Mouse (Mus musculus) megakaryocyte-erythroid progenitor cell, adult 5-6 weeks (primary cell): ENCODE data around the gene Sp2. TPM values are rescaled to one million over a fixed set of nuclear protein-coding genes. Genes with fewer than 3 reads are reported as not detected.

Experiments
- ATAC-seq: replicated peaks from 2 replicates; pipeline ENCODE4 v1.8.0; 2016; ENCODE audit warnings: mild to moderate bottlenecking, inconsistent platforms; ENCODE audit not compliant: severe bottlenecking, poor library complexity, low FRiP score, low TSS enrichment
- total RNA-seq, 2 experiments: library from RNA; stranded (forward) in 1 of 2; stranded (reverse) in 1 of 2; fragments of 200-1000, 215-1000 nt in 1 of 2; fragments of >200 nt in 1 of 2; fragmentation: Nextera tagmentation in 1 of 2; gene quantifications; 2 replicates each; pipeline ENCODE4 v1.2.3; 2014 to 2017

Gene Sp2
- total RNA-seq, 2 experiments from 2014 or later: 4.8 to 16.1 TPM

GRCm38 (mm10) chr11:96925469-96926148 lies 57.1 kb downstream of the Sp2 start:
- ATAC-seq: no peak

- peak; percentile 51 for ATAC-seq
Measured at GRCm38 (mm10) chr11:96924861-96925260, 57.9 kb downstream of the Sp2 start.

- no peak for ATAC-seq
Measured at GRCm38 (mm10) chr11:96919003-96919402, 63.8 kb downstream of the Sp2 start.

- ATAC-seq: peak; percentile 42
Measured at GRCm38 (mm10) chr11:96917415-96917814, 65.3 kb downstream of the Sp2 start.

- ATAC-seq: peak; percentile 1; the same call in 1 of the 2 replicates
Measured at GRCm38 (mm10) chr11:96916885-96917396, 65.8 kb downstream of the Sp2 start.

- ATAC-seq: peak; percentile 97
Measured at GRCm38 (mm10) chr11:96916044-96916884, 66.5 kb downstream of the Sp2 start, which contains the start of gene Cdk5rap3. Gene Cdk5rap3, minus strand, starts transcription at chr11:96916496.

GRCm38 (mm10) chr11:96912682-96913081 lies 70.1 kb downstream of the Sp2 start:
- ATAC-seq: no peak

- peak; percentile 88 for ATAC-seq
Measured at GRCm38 (mm10) chr11:96910003-96910402, 72.8 kb downstream of the Sp2 start.

- no peak for ATAC-seq
Measured at GRCm38 (mm10) chr11:96908594-96908993, 74.2 kb downstream of the Sp2 start.

GRCm38 (mm10) chr11:96906431-96907161 lies 76.2 kb downstream of the Sp2 start:
- no peak for ATAC-seq

Other genes starting within 250 kb of the Sp2 start
- gene Snx11, start 205.4 kb downstream of the Sp2 start, total RNA-seq (2014; fragmentation: Nextera tagmentation): 13.4 and 26.0 TPM in 2 replicates
- gene Snx11, start 205.4 kb downstream of the Sp2 start, total RNA-seq (2017): 7.4 and 9.7 TPM in 2 replicates
- 91.7 and 97.1 TPM in 2 replicates for gene Cbx1, start 193.8 kb downstream of the Sp2 start, total RNA-seq (2014; fragmentation: Nextera tagmentation)
- 120 and 130 TPM in 2 replicates for gene Cbx1, start 193.8 kb downstream of the Sp2 start, total RNA-seq (2017)
- 22.2 and 53.3 TPM in 2 replicates for gene Nfe2l1, start 153.0 kb downstream of the Sp2 start, total RNA-seq (2014; fragmentation: Nextera tagmentation)
- gene Nfe2l1, start 153.0 kb downstream of the Sp2 start, total RNA-seq (2017): 27.3 and 47.5 TPM in 2 replicates
- gene Copz2, start 133.1 kb downstream of the Sp2 start, total RNA-seq (2014; fragmentation: Nextera tagmentation): not detected in 2 replicates
- gene Copz2, start 133.1 kb downstream of the Sp2 start, total RNA-seq (2017): 1.0 and 3.2 TPM in 2 replicates
- gene Cdk5rap3, start 66.5 kb downstream of the Sp2 start, total RNA-seq (2014; fragmentation: Nextera tagmentation): 31.9 and 56.8 TPM in 2 replicates
- 18.3 and 54.6 TPM in 2 replicates for gene Cdk5rap3, start 66.5 kb downstream of the Sp2 start, total RNA-seq (2017)
- not detected in 2 replicates for gene Prr15l, start 54.9 kb downstream of the Sp2 start, total RNA-seq (2014; fragmentation: Nextera tagmentation)
- not detected in 2 replicates for gene Prr15l, start 54.9 kb downstream of the Sp2 start, total RNA-seq (2017)
- 13.7 and 18.5 TPM in 2 replicates for gene Pnpo, start 39.0 kb downstream of the Sp2 start, total RNA-seq (2014; fragmentation: Nextera tagmentation)
- 25.9 and 29.0 TPM in 2 replicates for gene Pnpo, start 39.0 kb downstream of the Sp2 start, total RNA-seq (2017)
- gene Sp6, start 30.4 kb upstream of the Sp2 start, total RNA-seq (2014; fragmentation: Nextera tagmentation): 0.28 TPM in 1 of 2 replicates, not detected in the other
- gene Sp6, start 30.4 kb upstream of the Sp2 start, total RNA-seq (2017): 0.38 TPM in 1 of 2 replicates, not detected in the other
- 12.4 and 17.7 TPM in 2 replicates for gene Scrn2, start 47.0 kb upstream of the Sp2 start, total RNA-seq (2014; fragmentation: Nextera tagmentation)
- 26.1 and 32.6 TPM in 2 replicates for gene Scrn2, start 47.0 kb upstream of the Sp2 start, total RNA-seq (2017)
- 1.7 TPM in 1 of 2 replicates, not detected in the other for gene Lrrc46, start 58.4 kb upstream of the Sp2 start, total RNA-seq (2014; fragmentation: Nextera tagmentation)
- gene Lrrc46, start 58.4 kb upstream of the Sp2 start, total RNA-seq (2017): 0.11 TPM in 1 of 2 replicates, not detected in the other
- 38.6 and 49.6 TPM in 2 replicates for gene Mrpl10, start 58.6 kb upstream of the Sp2 start, total RNA-seq (2014; fragmentation: Nextera tagmentation)
- 23.6 and 24.8 TPM in 2 replicates for gene Mrpl10, start 58.6 kb upstream of the Sp2 start, total RNA-seq (2017)
- gene Osbpl7, start 67.7 kb upstream of the Sp2 start, total RNA-seq (2014; fragmentation: Nextera tagmentation): 14.2 and 15.0 TPM in 2 replicates
- gene Osbpl7, start 67.7 kb upstream of the Sp2 start, total RNA-seq (2017): 23.5 and 25.3 TPM in 2 replicates
- 0.96 and 1.9 TPM in 2 replicates for gene Tbx21, start 132.4 kb upstream of the Sp2 start, total RNA-seq (2014; fragmentation: Nextera tagmentation)
- gene Tbx21, start 132.4 kb upstream of the Sp2 start, total RNA-seq (2017): 0.30 and 0.61 TPM in 2 replicates
- 0.89 TPM in 1 of 2 replicates, not detected in the other for gene Tbkbp1, start 168.5 kb upstream of the Sp2 start, total RNA-seq (2014; fragmentation: Nextera tagmentation)
- gene Tbkbp1, start 168.5 kb upstream of the Sp2 start, total RNA-seq (2017): 0.23 TPM in 2 replicates
- 185 and 196 TPM in 2 replicates for gene Kpnb1, start 204.9 kb upstream of the Sp2 start, total RNA-seq (2014; fragmentation: Nextera tagmentation)
- gene Kpnb1, start 204.9 kb upstream of the Sp2 start, total RNA-seq (2017): 436 and 446 TPM in 2 replicates